Mouse (Mus musculus) MEL (cell line): ENCODE data around the gene Dpf3. TPM values are rescaled to one million over a fixed set of nuclear protein-coding genes. Genes with fewer than 3 reads are reported as not detected.

Source experiments
- DNase-seq: peaks from one replicate; pipeline ENCODE4 v3.0.0; 2011; ENCODE audit warnings: low read depth, low spot score
- H3K27ac ChIP-seq: 2 replicates; pipeline ENCODE4 v1.5.1; 2012; ENCODE audit warnings: low read depth, mild to moderate bottlenecking, control low read depth, low read length, moderate library complexity; ENCODE audit not compliant: control insufficient read depth
- H3K27me3 ChIP-seq, 2 experiments: fragments of 150-350 bp in 1 of 2; sonication (generic) in 1 of 2; 2 replicates each; pipeline ENCODE4 v1.6.1; 2012; ENCODE audit warnings: low read length in 2 of 2, mild to moderate bottlenecking in 2 of 2, improper control_type of control experiment in 1 of 2, moderate library complexity in 1 of 2; ENCODE audit not compliant: insufficient read depth in 2 of 2, control insufficient read depth in 1 of 2
- H3K36me3 ChIP-seq, 2 experiments: 2 replicates each; pipeline ENCODE4 v1.6.1; 2012 to 2014; ENCODE audit warnings: low read length in 2 of 2, improper control_type of control experiment in 1 of 2, inconsistent platforms in 1 of 2, mild to moderate bottlenecking in 1 of 2; ENCODE audit not compliant: insufficient read depth in 2 of 2, control insufficient read depth in 1 of 2
- H3K4me1 ChIP-seq, 2 experiments: fragments of 150-350 bp in 1 of 2; sonication (generic) in 1 of 2; 2 replicates each; pipeline ENCODE4 v1.6.1; 2012; ENCODE audit warnings: low read length in 2 of 2, improper control_type of control experiment in 1 of 2, mild to moderate bottlenecking in 1 of 2; ENCODE audit not compliant: insufficient read depth in 2 of 2, control insufficient read depth in 1 of 2
- H3K4me3 ChIP-seq, 2 experiments: fragments of 150-350 bp in 1 of 2; sonication (generic) in 1 of 2; 2 replicates each; pipeline ENCODE4 v1.5.1; 2012; ENCODE audit warnings: low read depth in 2 of 2, low read length in 2 of 2, mild to moderate bottlenecking in 2 of 2, moderate library complexity in 2 of 2, control low read depth in 1 of 2, improper control_type of control experiment in 1 of 2; ENCODE audit not compliant: control insufficient read depth in 1 of 2, insufficient read depth in 1 of 2
- H3K79me2 ChIP-seq: 2 replicates; pipeline ENCODE4 v1.6.1; 2012; ENCODE audit warnings: mild to moderate bottlenecking, low read length, moderate library complexity; ENCODE audit not compliant: control insufficient read depth, poor library complexity, insufficient read depth
- H3K9ac ChIP-seq: 2 replicates; pipeline ENCODE4 v1.6.1; 2012; ENCODE audit warnings: low read depth, mild to moderate bottlenecking, control low read depth, low read length, moderate library complexity; ENCODE audit not compliant: control insufficient read depth, poor library complexity, severe bottlenecking
- H3K9me3 ChIP-seq: fragments of 150-350 bp; sonication (generic); replicated peaks from 2 replicates; pipeline ENCODE4 v1.6.1; 2012; ENCODE audit warnings: mild to moderate bottlenecking, low read length, improper control_type of control experiment, moderate library complexity; ENCODE audit not compliant: insufficient read depth
- CHD1 ChIP-seq: IDR thresholded peaks from 2 replicates; pipeline ENCODE4 v1.6.1; 2012; ENCODE audit warnings: low read depth, mild to moderate bottlenecking, inconsistent platforms, low read length, improper control_type of control experiment
- CTCF ChIP-seq, 3 experiments: IDR thresholded peaks in 2 of 3; conservative IDR thresholded peaks in 1 of 3; 2 replicates each; pipeline ENCODE4 v1.5.1; 2011 to 2012; ENCODE audit warnings: low read length in 3 of 3, low read depth in 2 of 3, mild to moderate bottlenecking in 2 of 3, improper control_type of control experiment in 1 of 3, inconsistent platforms in 1 of 3, mixed read lengths in 1 of 3, moderate library complexity in 1 of 3; ENCODE audit not compliant: control insufficient read depth in 1 of 3, insufficient read depth in 1 of 3, poor library complexity in 1 of 3, severe bottlenecking in 1 of 3
- E2F4 ChIP-seq: IDR thresholded peaks from 2 replicates; pipeline ENCODE4 v1.6.1; 2011; ENCODE audit warnings: low read depth, low read length, improper control_type of control experiment, borderline replicate concordance
- ELF1 ChIP-seq: IDR thresholded peaks from 2 replicates; pipeline ENCODE4 v1.6.1; 2014; ENCODE audit warnings: low read depth, mild to moderate bottlenecking, inconsistent platforms, low read length, improper control_type of control experiment, moderate library complexity
- GATA1 ChIP-seq: IDR thresholded peaks from 2 replicates; pipeline ENCODE4 v1.6.1; 2011; ENCODE audit warnings: low read depth, low read length, improper control_type of control experiment
- HCFC1 ChIP-seq: IDR thresholded peaks from 2 replicates; pipeline ENCODE4 v1.6.1; 2012; ENCODE audit warnings: low read depth, mild to moderate bottlenecking, inconsistent platforms, low read length, improper control_type of control experiment, moderate library complexity
- MEF2A ChIP-seq: IDR thresholded peaks from 2 replicates; pipeline ENCODE4 v1.6.1; 2014; ENCODE audit warnings: low read depth, mild to moderate bottlenecking, inconsistent platforms, low read length, improper control_type of control experiment; ENCODE audit not compliant: poor library complexity, insufficient replicate concordance, severe bottlenecking; ENCODE audit errors: extremely low read depth
- MYB ChIP-seq: IDR thresholded peaks from 2 replicates; pipeline ENCODE4 v1.6.1; 2011; ENCODE audit warnings: mild to moderate bottlenecking, low read depth, low read length, improper control_type of control experiment
- NRF1 ChIP-seq: IDR thresholded peaks from 2 replicates; pipeline ENCODE4 v1.6.1; 2014; ENCODE audit warnings: low read depth, mild to moderate bottlenecking, inconsistent platforms, low read length, improper control_type of control experiment, moderate library complexity; ENCODE audit not compliant: poor library complexity, insufficient read depth, severe bottlenecking
- SMC3 ChIP-seq: IDR thresholded peaks from 2 replicates; pipeline ENCODE4 v1.6.1; 2011; ENCODE audit warnings: low read depth, low read length, improper control_type of control experiment
- TCF12 ChIP-seq: IDR thresholded peaks from 2 replicates; pipeline ENCODE4 v1.6.1; 2014; ENCODE audit warnings: low read depth, mild to moderate bottlenecking, inconsistent platforms, low read length, improper control_type of control experiment, moderate library complexity
- UBTF ChIP-seq: IDR thresholded peaks from 2 replicates; pipeline ENCODE4 v1.6.1; 2012; ENCODE audit warnings: low read depth, mild to moderate bottlenecking, inconsistent platforms, low read length, improper control_type of control experiment, moderate library complexity, borderline replicate concordance; ENCODE audit not compliant: insufficient read depth
- USF2 ChIP-seq, 2 experiments: IDR thresholded peaks; 2 replicates each; pipeline ENCODE4 v1.6.1; 2011 to 2012; ENCODE audit warnings: improper control_type of control experiment in 2 of 2, low read length in 2 of 2, borderline replicate concordance in 1 of 2, inconsistent platforms in 1 of 2, low read depth in 1 of 2, mild to moderate bottlenecking in 1 of 2; ENCODE audit not compliant: insufficient read depth in 1 of 2
- ZMIZ1 ChIP-seq: IDR thresholded peaks from 2 replicates; pipeline ENCODE4 v1.6.1; 2012; ENCODE audit warnings: low read depth, mild to moderate bottlenecking, inconsistent platforms, low read length, improper control_type of control experiment, moderate library complexity
- polyA plus RNA-seq, 2 experiments: library from polyadenylated mRNA; stranded (reverse) in 1 of 2; unstranded in 1 of 2; fragments of >175 nt in 1 of 2; fragments of >200 nt in 1 of 2; gene quantifications; 2 replicates each; pipeline versions ENCODE4 v1.2.1 to v1.2.4; 2012; ENCODE audit warnings: low replicate concordance in 2 of 2, low read depth in 1 of 2; ENCODE audit not compliant: insufficient read length in 2 of 2, insufficient read depth in 1 of 2, missing spikeins in 1 of 2
- total RNA-seq: library from RNA; depleted of rRNA; stranded (reverse); fragments of 300-350 nt; gene quantifications from 2 replicates; pipeline ENCODE4 v1.2.3, GENCODE M21; 2012

Gene Dpf3
- total and polyA plus RNA-seq, 3 experiments, result 4.2 to 6.8 TPM; not detected in 1

DNA sequence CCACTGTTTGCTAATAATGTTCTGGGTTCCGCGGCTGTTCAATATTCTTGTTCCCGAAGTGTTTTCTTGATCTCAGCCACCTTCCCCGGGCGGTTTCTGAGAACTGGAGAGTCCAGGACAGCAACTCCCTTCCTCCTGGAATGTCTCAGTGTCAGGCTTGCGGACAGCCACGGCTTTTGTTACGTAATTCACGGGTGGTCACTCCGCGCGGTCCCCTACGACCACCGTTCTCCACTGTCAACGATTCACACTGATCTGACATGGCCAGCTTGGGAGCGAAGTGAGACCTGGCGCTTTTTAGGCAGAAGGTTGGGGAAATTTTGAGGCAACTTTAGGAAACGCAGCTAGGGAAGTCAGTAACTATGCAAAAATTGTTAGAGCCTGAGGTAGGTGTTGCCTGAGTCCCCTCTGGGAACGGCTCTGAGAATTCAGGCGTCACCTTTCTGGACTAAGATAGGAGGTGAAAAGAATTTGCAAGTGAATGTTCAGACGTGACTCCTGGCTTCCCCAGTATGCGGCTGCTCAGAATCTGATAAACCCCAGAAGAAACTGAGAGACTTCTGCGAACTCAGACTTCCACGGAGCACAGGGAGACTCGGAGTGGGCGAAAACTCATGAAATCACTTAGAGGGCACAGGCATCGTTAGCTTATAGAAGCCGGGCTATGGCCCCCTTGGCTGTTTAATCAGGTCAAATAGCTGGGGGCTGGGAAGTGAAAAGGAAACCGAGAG, 860 bp upstream of the Dpf3 start:
- TF ChIP-seq GATA1, result peak; percentile 30; the same call in 1 of the 2 replicates
- no peak for TF ChIP-seq USF2 (IDR thresholded peaks at IDR 0.05; ENCODE audit: borderline replicate concordance in 1 of 2, insufficient read depth in 1 of 2, low read depth in 1 of 2, low read length in 2 of 2)
- 0 out of 2 replicates have a peak, but pooled peaks have one; percentile 3 for TF ChIP-seq SMC3
- no peak for TF ChIP-seq CHD1
- no peaks in the 10 kb centered on the region for H3K9me3 ChIP-seq
- no peaks in the 10 kb centered on the region; a peak in 1 of 4 replicates for H3K36me3 ChIP-seq
- H3K4me3 ChIP-seq, result peak overlapping the region; percentile 63 to 69
- H3K79me2 ChIP-seq, result no peaks in the 10 kb centered on the region; the same call in 1 of the 2 replicates
- peak; percentile 68 for DNase-seq
- peaks cover 0 to 14% of the 10 kb centered on the region in 2 experiments; a peak in 1 of 4 replicates for H3K4me1 ChIP-seq
- H3K9ac ChIP-seq, result peak overlapping the region; percentile 57
- H3K27ac ChIP-seq, result 0 out of 2 replicates have a peak overlapping the region, but pooled peaks have one; percentile 3
- no peaks in the 10 kb centered on the region for H3K27me3 ChIP-seq

DNA sequence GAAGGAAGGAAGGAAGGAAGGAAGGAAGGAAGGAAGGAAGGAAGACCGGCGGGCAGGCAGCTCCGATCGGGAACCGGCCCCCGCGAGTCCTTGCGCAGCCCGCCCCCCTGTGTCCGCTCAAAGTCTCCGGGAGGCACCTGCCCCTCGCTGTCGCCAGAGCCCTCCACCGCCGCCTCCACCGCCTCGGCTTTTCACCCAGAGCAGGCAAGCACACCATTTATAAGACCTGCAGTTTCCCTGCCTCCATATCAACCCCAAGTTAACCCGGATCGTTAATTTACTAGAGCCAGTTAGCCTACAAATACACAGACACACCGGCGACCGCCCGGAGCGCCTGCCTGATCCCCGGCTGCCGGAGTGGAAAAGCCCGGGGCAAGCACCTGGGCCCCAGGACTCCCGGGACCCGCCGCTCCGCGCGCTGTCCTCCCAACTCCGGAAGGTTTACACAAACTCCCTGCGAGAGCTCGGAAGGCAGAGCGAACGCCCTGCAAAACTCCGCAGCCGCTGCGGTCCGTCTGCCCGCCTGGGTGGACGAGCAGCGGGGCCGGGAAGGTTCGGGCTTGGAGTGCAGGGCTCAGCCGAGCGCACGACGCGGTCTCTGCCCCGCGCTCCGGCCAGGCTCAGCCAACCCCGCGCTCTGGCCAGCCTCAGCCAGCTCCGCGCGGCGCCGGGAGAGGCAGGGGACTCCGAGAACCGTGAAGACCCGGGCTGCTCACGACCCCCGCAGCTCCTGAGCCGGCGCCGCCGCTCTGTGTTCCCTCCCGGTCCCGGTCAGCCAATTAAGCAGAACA, 650 bp downstream of the Dpf3 start:
- H3K36me3 ChIP-seq, result no peaks in the 10 kb centered on the region; a peak in 1 of 4 replicates
- peaks cover 0 to 14% of the 10 kb centered on the region in 2 experiments; a peak in 1 of 4 replicates for H3K4me1 ChIP-seq
- peak; percentile 67 for DNase-seq
- H3K27me3 ChIP-seq, result no peaks in the 10 kb centered on the region
- H3K9ac ChIP-seq, result peak overlapping the region; percentile 82
- no peaks in the 10 kb centered on the region; the same call in 1 of the 2 replicates for H3K79me2 ChIP-seq
- H3K9me3 ChIP-seq, result no peaks in the 10 kb centered on the region
- TF ChIP-seq MYB (no peak), USF2 (IDR thresholded peaks at IDR 0.05; ENCODE audit: borderline replicate concordance in 1 of 2, insufficient read depth in 1 of 2, low read depth in 1 of 2, low read length in 2 of 2) (no peak), UBTF (peak; percentile 83), E2F4 (no peak), ELF1 (no peak), NRF1 (0 out of 2 replicates have a peak, but pooled peaks have one; percentile 16), TCF12 (0 out of 2 replicates have a peak, but pooled peaks have one; percentile 20), ZMIZ1 (0 out of 2 replicates have a peak, but pooled peaks have one; percentile 1), MEF2A (no peak), CTCF (IDR thresholded peaks at IDR 0.05 in 2 of 3, conservative IDR thresholded peaks at IDR 0.05 in 1 of 3; ENCODE audit: control insufficient read depth in 1 of 3, insufficient read depth in 1 of 3, low read depth in 2 of 3, low read length in 3 of 3, poor library complexity in 1 of 3, severe bottlenecking in 1 of 3) (peak in 1 of 3 experiments; percentile 41; a peak in 1 of 6 replicates), GATA1 (no peak), HCFC1 (no peak)
- peak overlapping the region; percentile 85 for H3K27ac ChIP-seq
- peak overlapping the region; percentile 69 to 86 for H3K4me3 ChIP-seq
